Mouse (Mus musculus) fat pad, adult 2 months (tissue): Measurements from ENCODE around the gene Rbfox1.

Experiments
- DNase-seq: peaks from one replicate; pipeline ENCODE4 v3.0.0-alpha.2; 2011; ENCODE audit warnings: low read depth, low spot score; ENCODE audit errors: extremely low read depth

Gene Rbfox1

GRCm38 (mm10) chr16:6348581-6349241 lies 463.6 kb downstream of the Rbfox1 start:
- DNase-seq = no peak

- no peak for DNase-seq
These were observed 464.2 kb downstream of the Rbfox1 start for GRCm38 (mm10) chr16:6349381-6349780.

- DNase-seq = no peak
These were observed 465.1 kb downstream of the Rbfox1 start for GRCm38 (mm10) chr16:6350256-6350655.

- no peak for DNase-seq
These were observed 468.0 kb downstream of the Rbfox1 start for GRCm38 (mm10) chr16:6353191-6353590.

- no peak for DNase-seq
These were observed 471.8 kb downstream of the Rbfox1 start for GRCm38 (mm10) chr16:6356931-6357330.

- DNase-seq = no peak
These were observed 480.6 kb downstream of the Rbfox1 start for GRCm38 (mm10) chr16:6365793-6366192.

- no peak for DNase-seq
These were observed 481.5 kb downstream of the Rbfox1 start for GRCm38 (mm10) chr16:6366649-6367048.

- DNase-seq = no peak
These were observed 495.8 kb downstream of the Rbfox1 start for GRCm38 (mm10) chr16:6380924-6381323.

- DNase-seq = no peak
These were observed 496.4 kb downstream of the Rbfox1 start for GRCm38 (mm10) chr16:6381572-6381971.

GRCm38 (mm10) chr16:6382712-6383111 lies 497.6 kb downstream of the Rbfox1 start:
- no peak for DNase-seq

- no peak for DNase-seq
These were observed 505.2 kb downstream of the Rbfox1 start for GRCm38 (mm10) chr16:6390278-6390930.

GRCm38 (mm10) chr16:6396676-6397409 lies 511.7 kb downstream of the Rbfox1 start:
- DNase-seq = no peak

- DNase-seq = no peak
These were observed 512.5 kb downstream of the Rbfox1 start for GRCm38 (mm10) chr16:6397635-6398034.

- no peak for DNase-seq
These were observed 517.7 kb downstream of the Rbfox1 start for GRCm38 (mm10) chr16:6402816-6403215.

- no peak for DNase-seq
These were observed 529.7 kb downstream of the Rbfox1 start for GRCm38 (mm10) chr16:6414846-6415245.

- DNase-seq = no peak
These were observed 536.5 kb downstream of the Rbfox1 start for GRCm38 (mm10) chr16:6421623-6422145.

GRCm38 (mm10) chr16:6423878-6424409 lies 538.8 kb downstream of the Rbfox1 start:
- DNase-seq = no peak

GRCm38 (mm10) chr16:6424738-6425137 lies 539.6 kb downstream of the Rbfox1 start:
- DNase-seq = no peak

- no peak for DNase-seq
These were observed 542.4 kb downstream of the Rbfox1 start for GRCm38 (mm10) chr16:6427292-6428281.

- no peak for DNase-seq
These were observed 545.8 kb downstream of the Rbfox1 start for GRCm38 (mm10) chr16:6430981-6431380.
